Mouse (Mus musculus): ENCODE measurements around the gene Ano6.

DNA sequence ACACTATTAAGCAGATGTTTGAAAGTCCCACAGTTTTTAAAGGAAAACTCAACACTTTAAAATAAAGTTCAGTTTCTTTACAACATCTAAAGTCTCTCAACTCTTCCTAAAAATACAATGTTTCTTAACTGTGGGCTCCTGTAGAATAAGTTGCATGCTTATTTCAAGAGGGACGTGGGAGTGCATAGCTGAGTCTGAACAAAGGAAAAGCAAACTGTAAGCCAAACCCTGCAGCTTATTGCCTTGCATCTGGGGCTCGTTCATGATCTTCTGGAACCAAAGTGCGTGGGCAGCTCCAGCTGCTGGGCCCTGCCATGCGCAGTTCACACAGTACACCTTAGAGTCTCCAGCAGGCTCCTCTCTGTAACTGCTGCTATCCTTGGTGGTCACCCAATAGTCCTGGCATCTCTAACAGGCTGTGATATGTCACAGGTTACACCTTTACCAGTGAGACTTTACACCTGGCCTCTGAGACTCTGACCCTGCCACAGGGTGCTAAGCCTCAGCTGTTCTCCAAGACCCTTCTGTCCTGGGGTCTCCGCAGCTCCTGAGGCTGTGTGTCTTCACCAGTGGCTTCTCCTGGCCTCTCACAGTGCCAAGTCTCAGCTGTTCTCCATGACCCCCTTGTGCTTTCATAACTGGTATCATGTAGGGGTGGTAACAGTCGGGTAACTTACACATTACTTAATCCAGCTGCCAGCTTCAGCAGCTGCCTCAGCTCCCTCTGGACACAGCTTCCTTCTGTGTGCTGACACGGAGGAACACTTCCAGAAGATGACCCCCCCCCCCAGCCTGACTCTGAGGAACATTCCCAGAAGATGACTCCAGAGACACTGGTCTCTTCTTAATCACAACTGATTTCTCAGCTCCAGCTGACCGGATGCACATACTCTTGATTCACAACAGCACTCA, 66.3 kb downstream of the Ano6 start:
- no peak for TF ChIP-seq CTCF (IDR thresholded peaks at IDR 0.05; ENCODE audit: control insufficient read depth, insufficient read depth, insufficient replicate concordance, low read depth, low read length)
- no peak for TF ChIP-seq POLR2A (IDR thresholded peaks at IDR 0.05; ENCODE audit: control insufficient read depth, low read depth, low read length)

All from testis, adult 2 months (tissue).